Mouse (Mus musculus) MEL (cell line): ENCODE results near the gene Rbm45.

ENCODE experiments used
- BHLHE40 ChIP-seq: IDR thresholded peaks from 2 replicates; pipeline ENCODE4 v1.6.1; 2012; ENCODE audit warnings: low read depth, mild to moderate bottlenecking, inconsistent platforms, low read length, improper control_type of control experiment, borderline replicate concordance
- CHD2 ChIP-seq: IDR thresholded peaks from 2 replicates; pipeline ENCODE4 v1.6.1; 2011; ENCODE audit warnings: low read length, improper control_type of control experiment
- CTCF ChIP-seq, 3 experiments: IDR thresholded peaks in 2 of 3; conservative IDR thresholded peaks in 1 of 3; 2 replicates each; pipeline ENCODE4 v1.5.1; 2011 to 2012; ENCODE audit warnings: low read length in 3 of 3, low read depth in 2 of 3, mild to moderate bottlenecking in 2 of 3, improper control_type of control experiment in 1 of 3, inconsistent platforms in 1 of 3, mixed read lengths in 1 of 3, moderate library complexity in 1 of 3; ENCODE audit not compliant: control insufficient read depth in 1 of 3, insufficient read depth in 1 of 3, poor library complexity in 1 of 3, severe bottlenecking in 1 of 3
- GABPA ChIP-seq: IDR thresholded peaks from 2 replicates; pipeline ENCODE4 v1.6.1; 2012; ENCODE audit warnings: low read depth, mild to moderate bottlenecking, inconsistent platforms, low read length, improper control_type of control experiment, moderate library complexity
- KAT2A ChIP-seq: conservative IDR thresholded peaks from 2 replicates; pipeline ENCODE4 v1.6.1; 2012; ENCODE audit warnings: low read depth, low read length, improper control_type of control experiment, inconsistent platforms
- POLR2A ChIP-seq, 2 experiments: IDR thresholded peaks; 2 replicates each; pipeline ENCODE4 v1.6.1; 2011 to 2012; ENCODE audit warnings: low read length in 2 of 2, mild to moderate bottlenecking in 2 of 2, control low read depth in 1 of 2, improper control_type of control experiment in 1 of 2, low read depth in 1 of 2, moderate library complexity in 1 of 2; ENCODE audit not compliant: control insufficient read depth in 1 of 2, insufficient read depth in 1 of 2, poor library complexity in 1 of 2
- POLR2AphosphoS5 ChIP-seq: IDR thresholded peaks from 2 replicates; pipeline ENCODE4 v1.6.1; 2012; ENCODE audit warnings: low read depth, borderline replicate concordance, mild to moderate bottlenecking, inconsistent platforms, low read length, moderate library complexity, mixed read lengths
- RCOR1 ChIP-seq: IDR thresholded peaks from 2 replicates; pipeline ENCODE4 v1.6.1; 2012; ENCODE audit warnings: low read depth, mild to moderate bottlenecking, inconsistent platforms, low read length, improper control_type of control experiment
- SIN3A ChIP-seq: IDR thresholded peaks from 2 replicates; pipeline ENCODE4 v1.6.1; 2012; ENCODE audit warnings: low read length, improper control_type of control experiment, inconsistent platforms
- TBP ChIP-seq: IDR thresholded peaks from 2 replicates; pipeline ENCODE4 v1.8.0; 2011; ENCODE audit warnings: low read depth, low read length, improper control_type of control experiment
- USF1 ChIP-seq: IDR thresholded peaks from 2 replicates; pipeline ENCODE4 v1.6.1; 2014; ENCODE audit warnings: low read depth, mild to moderate bottlenecking, inconsistent platforms, low read length, improper control_type of control experiment, moderate library complexity
- USF2 ChIP-seq, 2 experiments: IDR thresholded peaks; 2 replicates each; pipeline ENCODE4 v1.6.1; 2011 to 2012; ENCODE audit warnings: improper control_type of control experiment in 2 of 2, low read length in 2 of 2, borderline replicate concordance in 1 of 2, inconsistent platforms in 1 of 2, low read depth in 1 of 2, mild to moderate bottlenecking in 1 of 2; ENCODE audit not compliant: insufficient read depth in 1 of 2
- ZC3H11A ChIP-seq: IDR thresholded peaks from 2 replicates; pipeline ENCODE4 v1.6.1; 2012; ENCODE audit warnings: low read depth, mild to moderate bottlenecking, inconsistent platforms, low read length, improper control_type of control experiment

DNA sequence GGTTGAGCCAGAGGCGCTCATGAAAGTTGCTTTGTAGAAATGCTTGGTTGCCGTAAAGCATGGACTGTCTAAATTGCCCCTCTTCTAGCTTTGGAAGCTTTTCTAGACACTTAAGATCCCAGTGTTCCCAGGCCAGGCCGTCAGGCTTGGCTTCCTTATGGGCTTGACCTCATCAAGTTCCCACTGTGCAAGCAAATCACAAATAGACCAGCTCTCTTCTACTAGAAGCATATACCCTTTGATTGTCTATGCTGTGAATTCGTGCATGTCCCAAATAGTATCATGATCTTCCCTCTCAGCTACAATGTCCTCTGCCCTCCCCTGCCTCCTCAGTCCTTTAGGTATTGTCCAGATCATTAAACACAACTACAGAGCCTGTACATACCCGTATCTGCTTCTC lies 60.1 kb downstream of the Rbm45 start:
- TF ChIP-seq POLR2A (IDR thresholded peaks at IDR 0.05; ENCODE audit: control insufficient read depth in 1 of 2, insufficient read depth in 1 of 2, low read depth in 1 of 2, low read length in 2 of 2, poor library complexity in 1 of 2) (no peak), CTCF (IDR thresholded peaks at IDR 0.05 in 2 of 3, conservative IDR thresholded peaks at IDR 0.05 in 1 of 3; ENCODE audit: control insufficient read depth in 1 of 3, insufficient read depth in 1 of 3, low read depth in 2 of 3, low read length in 3 of 3, poor library complexity in 1 of 3, severe bottlenecking in 1 of 3) (no peak), KAT2A (no peak), USF1 (no peak), POLR2AphosphoS5 (no peak), ZC3H11A (no peak), RCOR1 (no peak), GABPA (no peak), BHLHE40 (no peak), TBP (no peak), SIN3A (no peak), USF2 (IDR thresholded peaks at IDR 0.05; ENCODE audit: borderline replicate concordance in 1 of 2, insufficient read depth in 1 of 2, low read depth in 1 of 2, low read length in 2 of 2) (no peak), CHD2 (no peak)
